Mouse (Mus musculus): Measurements from ENCODE around the gene Plppr3.

GRCm38 (mm10) chr10:79824413-79824812 is 50.0 kb downstream of the Plppr3 start:
- TF ChIP-seq EP300 (IDR thresholded peaks at IDR 0.05; ENCODE audit: low read depth) (no peak), CTCF (IDR thresholded peaks at IDR 0.05; ENCODE audit: low read depth) (no peak)
